Mouse (Mus musculus) brain, embryonic 14.5 days (tissue): ENCODE results near the gene Ankrd24.

Experiments
- CTCF ChIP-seq: fragments of 200-500 bp; IDR thresholded peaks from 2 replicates; pipeline ENCODE4 v1.5.1; 2012; ENCODE audit warnings: inconsistent platforms, mild to moderate bottlenecking, moderate library complexity, borderline replicate concordance; ENCODE audit not compliant: insufficient read depth, insufficient read length; ENCODE audit errors: extremely low read depth
- POLR2A ChIP-seq: fragments of 200-500 bp; IDR thresholded peaks from 2 replicates; pipeline ENCODE4 v1.6.1; 2012; ENCODE audit warnings: mild to moderate bottlenecking, inconsistent platforms, borderline replicate concordance; ENCODE audit not compliant: poor library complexity, insufficient read depth, insufficient read length, severe bottlenecking; ENCODE audit errors: extremely low read depth

DNA sequence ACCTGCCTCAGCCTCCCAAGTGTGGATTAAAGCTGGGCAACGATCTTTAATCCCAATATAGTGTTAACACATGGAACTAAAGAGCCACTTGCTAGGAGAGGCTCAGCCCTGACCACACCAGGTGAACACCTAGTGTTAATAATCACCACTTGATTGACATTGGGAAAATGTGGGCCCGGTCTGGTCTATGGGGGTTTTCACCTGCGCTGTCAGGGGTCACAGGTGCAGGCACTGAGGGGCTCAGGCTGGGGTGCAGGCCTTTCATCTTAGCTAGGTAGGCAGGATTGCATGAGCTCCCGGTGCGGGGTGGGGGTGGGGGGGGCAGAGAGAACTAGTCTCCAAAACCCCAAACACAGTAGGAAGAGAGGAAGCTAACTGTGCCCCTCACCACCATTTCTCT, 28.7 kb upstream of the Ankrd24 start:
- TF ChIP-seq POLR2A, result no peak
- no peak for TF ChIP-seq CTCF
